Mouse (Mus musculus) layer of hippocampus, postnatal 14 days (tissue): Measurements from ENCODE around the gene Camkk2. TPM values are rescaled to one million over a fixed set of nuclear protein-coding genes. Genes with fewer than 3 reads are reported as not detected.

ENCODE experiments used
- DNase-seq, 2 experiments: peaks; one replicate each; pipeline ENCODE4 v3.0.0; 2021 to 2022; ENCODE audit warnings: low spot score in 2 of 2, mixed read lengths in 1 of 2
- total RNA-seq, 2 experiments: library from RNA; stranded (reverse); gene quantifications; 2 replicates each; pipeline ENCODE4 v1.2.3; 2021

The Camkk2 gene
- total RNA-seq, 2 experiments from 2014 or later, result 116 to 120 TPM

DNA sequence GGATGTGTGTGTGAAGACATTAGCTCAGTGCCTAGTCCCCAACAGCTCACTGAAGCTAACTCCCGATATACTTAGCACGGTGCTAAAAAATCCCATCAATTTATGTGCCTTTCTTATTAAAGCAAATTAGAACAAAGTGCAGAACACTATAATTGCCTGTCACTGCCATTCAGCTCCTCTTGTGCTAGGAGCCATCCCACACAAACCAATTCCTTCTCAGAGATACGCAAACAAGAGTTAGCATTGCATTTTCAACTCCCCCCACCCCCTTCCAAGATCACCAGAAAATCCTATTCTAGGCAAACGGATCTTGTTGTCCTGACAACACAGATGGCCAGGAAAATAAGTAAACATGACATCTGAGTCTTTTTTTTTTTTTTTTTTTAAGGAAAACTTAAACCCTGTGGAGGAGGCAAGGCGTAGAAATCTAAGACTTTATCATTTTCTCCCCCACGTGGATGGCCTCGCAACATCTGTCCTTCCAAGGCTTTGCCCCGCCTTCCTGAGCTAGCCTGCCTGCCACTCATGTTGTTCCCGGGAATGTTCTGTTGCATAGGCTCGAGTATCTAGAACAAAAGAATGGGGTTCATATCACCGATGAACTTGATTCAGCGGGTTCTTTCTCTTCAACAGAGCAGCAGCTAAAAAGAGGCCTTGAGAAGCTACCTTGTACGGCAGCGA lies 4.7 kb upstream of the Camkk2 start:
- DNase-seq, result no peak

- no peak for DNase-seq
These were observed 2.9 kb upstream of the Camkk2 start for GRCm38 (mm10) chr5:122782066-122782465.

DNA sequence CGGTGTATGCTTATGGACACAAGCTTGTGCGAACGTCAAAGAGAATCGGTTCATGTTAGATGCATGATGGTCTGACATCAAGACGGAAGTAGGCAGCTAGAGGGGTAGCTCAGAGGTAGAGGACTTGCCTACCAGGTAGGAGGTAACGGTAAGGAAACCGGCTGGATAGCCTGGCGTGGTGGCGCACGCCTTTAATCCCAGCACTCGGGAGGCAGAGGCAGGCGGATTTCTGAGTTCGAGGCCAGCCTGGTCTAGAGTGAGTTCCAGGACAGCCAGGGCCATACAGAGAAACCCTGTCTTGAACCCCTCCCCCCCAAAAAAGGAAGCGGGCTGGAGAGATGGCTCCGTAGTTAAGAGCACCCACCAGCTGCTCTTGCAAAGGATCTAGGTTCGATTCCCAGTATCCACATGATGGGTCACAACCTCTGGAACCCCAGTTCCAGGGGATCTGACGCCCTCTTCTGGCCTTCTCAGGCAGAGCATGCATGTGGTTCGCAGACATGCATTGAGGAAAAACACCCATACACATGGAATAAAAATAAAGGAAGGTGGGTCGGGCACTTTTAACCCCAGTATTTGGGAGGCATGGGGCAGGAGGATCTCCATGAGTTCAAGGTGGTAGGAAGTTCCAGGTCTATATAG lies 1.7 kb upstream of the Camkk2 start:
- no peak for DNase-seq

GRCm38 (mm10) chr5:122778231-122779226 lies 680 bp downstream of the Camkk2 start:
- peak in 1 of 2 experiments; percentile 24 for DNase-seq

- no peak for DNase-seq
These were observed 1.9 kb downstream of the Camkk2 start for GRCm38 (mm10) chr5:122777322-122777721.

GRCm38 (mm10) chr5:122775646-122776286 lies 3.4 kb downstream of the Camkk2 start:
- DNase-seq, result no peak

GRCm38 (mm10) chr5:122774743-122775611 lies 4.2 kb downstream of the Camkk2 start:
- no peak for DNase-seq

GRCm38 (mm10) chr5:122773756-122774155 lies 5.5 kb downstream of the Camkk2 start:
- DNase-seq, result no peak

DNA sequence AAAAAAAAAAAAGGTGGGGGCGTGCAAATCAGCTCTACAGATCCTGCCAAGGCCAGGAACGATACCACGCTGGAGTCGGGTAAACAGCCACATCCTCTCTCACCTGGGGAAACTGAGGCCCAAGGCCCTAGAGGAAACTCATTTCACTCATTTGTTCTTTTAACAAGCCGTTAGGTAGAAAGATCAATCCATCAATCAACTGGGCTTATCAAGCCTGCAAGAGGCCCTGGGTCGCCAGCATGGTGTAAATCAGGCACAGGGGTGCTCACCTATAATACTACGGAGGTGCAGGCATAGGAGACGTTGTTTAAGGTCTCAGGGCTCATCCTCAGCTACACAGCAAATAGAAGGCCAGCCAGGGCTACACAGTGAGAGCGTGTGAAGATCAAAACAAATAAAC lies 7.8 kb downstream of the Camkk2 start:
- no peak for DNase-seq

- DNase-seq, result peak; percentile 33 to 40
These were observed 8.4 kb downstream of the Camkk2 start for GRCm38 (mm10) chr5:122770806-122771261.

DNA sequence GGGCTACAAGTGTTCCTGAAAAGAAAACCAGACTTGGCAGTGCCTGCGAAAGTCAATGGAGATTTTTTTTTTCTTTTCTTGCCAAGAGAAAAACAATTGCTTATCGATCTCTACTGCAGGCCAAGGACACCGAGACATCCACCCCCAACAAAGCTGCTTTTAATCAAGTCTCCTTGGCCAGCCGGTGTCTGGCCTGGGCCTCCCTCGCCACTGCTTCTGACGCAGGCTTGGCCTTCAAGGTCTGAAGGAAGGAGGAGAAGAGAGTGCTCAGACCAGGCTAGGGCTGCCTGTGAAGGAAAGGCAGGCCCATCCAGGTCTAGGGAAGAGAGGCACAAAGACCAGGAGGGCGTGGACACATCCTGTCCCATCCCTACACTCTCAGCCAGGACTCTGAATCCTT lies 8.9 kb downstream of the Camkk2 start:
- no peak for DNase-seq

DNA sequence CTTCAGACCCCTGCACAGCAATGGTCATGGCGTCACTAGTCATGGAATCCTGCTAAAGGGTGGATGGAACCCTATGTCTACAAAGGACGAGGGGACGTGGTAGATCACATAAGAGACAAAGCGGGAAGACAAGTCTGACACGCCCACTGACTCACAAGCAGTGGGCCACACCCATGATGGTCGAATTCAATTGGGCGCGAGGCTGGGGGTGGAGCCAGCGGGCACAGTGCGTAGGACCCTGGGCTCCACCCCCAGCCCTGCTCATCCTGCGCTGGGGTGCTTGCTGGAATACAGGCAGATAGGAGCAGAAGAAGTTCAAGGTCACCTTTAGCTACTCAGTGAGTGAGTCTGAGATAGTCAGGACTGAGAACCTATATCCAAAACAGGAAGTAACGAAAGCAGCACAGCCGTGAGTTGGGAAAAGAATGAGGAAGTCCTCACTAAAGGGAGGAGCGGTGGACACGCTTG lies 10.1 kb downstream of the Camkk2 start:
- DNase-seq, result no peak

DNA sequence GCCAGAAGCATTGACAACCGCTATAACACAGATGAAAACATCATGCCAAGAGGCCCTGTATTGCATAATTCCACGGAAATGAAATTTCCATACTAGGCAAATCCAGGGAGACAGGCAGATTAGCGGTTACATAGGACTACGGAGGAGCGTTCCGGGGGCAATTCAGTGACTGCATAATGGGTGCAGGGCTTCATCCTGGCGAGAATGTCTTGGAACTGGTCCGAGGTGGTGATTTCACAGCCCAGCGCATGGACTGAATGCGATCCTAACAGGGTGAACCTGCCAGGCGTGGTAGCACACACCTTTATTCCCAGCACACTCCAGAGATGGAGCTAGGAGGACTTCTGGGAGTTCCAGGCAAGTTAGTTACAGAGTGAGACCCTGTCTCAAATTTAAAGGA lies 11.9 kb downstream of the Camkk2 start:
- DNase-seq, result no peak

- DNase-seq, result peak in 1 of 2 experiments; percentile 25
These were observed 15.2 kb downstream of the Camkk2 start for GRCm38 (mm10) chr5:122764032-122764464.

- no peak for DNase-seq
These were observed 15.8 kb downstream of the Camkk2 start for GRCm38 (mm10) chr5:122763271-122764031.

DNA sequence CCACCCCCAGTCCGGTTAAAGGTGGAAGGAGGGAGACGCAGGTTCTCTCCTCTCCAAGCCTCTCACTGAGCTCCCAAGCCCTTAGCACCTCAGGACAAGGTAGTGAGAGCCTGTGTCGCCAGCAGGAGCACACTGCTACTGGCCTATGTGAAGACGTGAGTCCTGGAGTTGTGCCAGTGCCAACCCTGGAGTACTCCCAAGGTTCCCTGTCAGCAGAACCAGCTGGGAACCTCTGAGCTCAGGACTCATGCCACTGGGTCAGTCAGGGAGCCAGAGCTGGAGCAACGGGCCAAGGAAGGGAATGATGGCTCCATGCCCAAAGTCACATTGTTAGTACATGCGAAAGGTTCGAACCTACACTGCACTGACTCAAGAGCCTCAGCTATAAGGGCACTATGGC lies 22.5 kb downstream of the Camkk2 start:
- DNase-seq, result no peak

GRCm38 (mm10) chr5:122756144-122756543 lies 23.1 kb downstream of the Camkk2 start:
- DNase-seq, result no peak

GRCm38 (mm10) chr5:122755620-122756019 lies 23.6 kb downstream of the Camkk2 start:
- no peak for DNase-seq

GRCm38 (mm10) chr5:122754477-122754876 lies 24.7 kb downstream of the Camkk2 start:
- DNase-seq, result no peak
